Mouse (Mus musculus) liver, postnatal 0 days (tissue): ENCODE results near the gene Pthlh.

Source experiments
- CTCF ChIP-seq: sonication (generic); IDR thresholded peaks from 2 replicates; pipeline ENCODE4 v1.5.1; 2016; ENCODE audit warnings: antibody characterized with exemption, low read depth
- EP300 ChIP-seq: IDR thresholded peaks from 2 replicates; pipeline ENCODE4 v1.6.1; 2016; ENCODE audit warnings: antibody characterized with exemption, low read depth, mild to moderate bottlenecking

DNA sequence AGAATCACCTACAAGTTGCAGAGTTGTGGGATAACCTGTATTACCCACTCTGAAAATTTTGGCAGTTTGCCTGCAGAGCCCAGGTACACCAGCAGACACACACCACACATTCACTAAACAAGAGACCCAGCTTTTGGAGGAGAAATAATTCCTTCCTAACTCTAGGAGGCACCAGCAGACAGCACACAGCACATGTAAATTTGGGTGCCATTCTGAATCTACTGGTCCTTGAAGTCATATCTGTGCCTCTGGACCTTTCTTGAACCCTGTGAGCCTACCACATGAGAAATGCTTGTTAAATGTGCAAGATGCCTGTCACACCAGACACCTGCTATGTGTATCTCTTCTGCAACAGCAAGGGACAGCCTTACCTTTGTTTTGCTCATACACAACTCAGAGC is 19.7 kb downstream of the Pthlh start:
- TF ChIP-seq EP300, result no peak
- TF ChIP-seq CTCF, result 0 out of 2 replicates have a peak, but pooled peaks have one; percentile 18
